Mouse (Mus musculus) heart, postnatal 14 days (tissue): ENCODE data around the gene Rpl6. TPM values are rescaled to one million over a fixed set of nuclear protein-coding genes. Genes with fewer than 3 reads are reported as not detected.
A peak's percentile ranks its signal among the peaks of the same experiment; 100 is the strongest.

ENCODE experiments used
- DNase-seq, 2 experiments: peaks; one replicate each; pipeline ENCODE4 v3.0.0; 2021 to 2022
- intact Hi-C: fragments of 180-260 bp; cut with DNase I; formaldehyde crosslinking; loops from one replicate; pipeline ENCODE4 v1.15.1; 2025
- total RNA-seq, 2 experiments: library from RNA; stranded (reverse); gene quantifications; 2 replicates each; pipeline ENCODE4 v1.2.3; 2021

The Rpl6 gene
- total RNA-seq, 2 experiments from 2014 or later, result 556 to 621 TPM

DNA sequence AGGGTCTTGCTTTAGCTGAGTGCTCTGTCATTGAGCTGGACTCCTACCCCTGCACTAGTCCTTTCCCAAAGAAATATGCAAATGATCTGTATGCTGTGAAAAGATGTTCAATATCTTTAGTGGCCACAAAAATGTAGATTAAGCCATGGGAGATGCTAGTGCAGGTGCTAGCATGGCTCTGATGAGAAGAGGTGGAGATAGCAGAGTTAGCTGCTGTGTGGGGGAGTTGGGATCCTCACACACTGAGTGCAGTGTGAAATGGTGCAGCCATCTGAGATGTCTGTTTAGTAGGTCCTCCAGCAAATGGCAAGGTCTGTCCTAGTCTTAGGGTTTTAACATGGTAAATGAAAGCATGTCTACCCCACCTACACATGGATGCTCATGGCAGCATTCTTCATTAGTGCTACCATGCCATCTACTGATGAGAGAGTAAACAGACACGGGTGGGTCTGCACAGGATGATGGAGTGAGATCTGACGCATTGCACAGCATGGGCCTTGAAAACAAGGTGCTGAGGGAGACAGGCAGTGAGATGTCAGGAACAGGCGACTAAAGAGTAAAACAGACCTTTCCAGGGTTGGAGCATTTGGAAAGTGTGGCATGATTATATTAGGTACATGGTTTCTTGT, 44.6 kb downstream of the Rpl6 start:
- intact Hi-C loops, result no loop called here
- DNase-seq, result no peak

DNA sequence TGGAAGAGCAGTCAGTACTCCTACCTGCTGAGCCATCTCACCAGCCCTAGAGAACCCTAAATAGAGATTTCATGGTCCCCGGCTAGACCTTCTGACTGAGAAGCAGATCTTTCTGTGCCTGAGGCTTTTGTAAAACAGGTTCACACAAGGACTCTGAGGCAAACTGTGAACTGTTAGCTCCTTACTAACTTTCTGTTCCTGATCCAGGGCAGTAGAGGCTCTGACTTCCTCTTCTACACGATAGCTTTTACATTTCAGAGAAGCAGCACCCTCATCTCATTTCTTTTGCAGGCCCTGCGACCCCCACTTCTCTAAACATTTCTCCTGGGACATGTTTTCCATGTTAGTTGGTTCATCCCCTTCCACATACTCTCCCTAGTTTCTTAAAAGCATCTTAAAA, 45.4 kb downstream of the Rpl6 start:
- DNase-seq, result no peak
- intact Hi-C loops, result no loop called here

DNA sequence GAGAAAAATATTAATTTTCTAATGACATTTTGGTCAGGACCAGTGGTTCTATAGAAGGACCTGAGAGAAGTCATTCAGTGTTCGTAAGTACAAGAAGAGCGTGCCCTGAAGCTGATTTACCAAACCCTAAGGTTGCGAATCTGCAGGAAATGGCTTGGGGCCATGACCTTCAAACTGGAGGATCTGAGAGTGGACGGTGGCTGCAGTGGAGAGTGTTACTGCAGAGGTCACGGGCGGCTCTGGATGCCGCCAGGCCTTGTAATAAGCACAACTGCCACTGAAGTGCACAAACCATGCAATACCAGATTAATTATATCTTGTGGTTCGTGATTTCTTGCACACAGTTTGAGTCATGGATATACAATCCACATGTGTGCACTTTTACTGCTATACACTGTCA, 47.5 kb downstream of the Rpl6 start:
- intact Hi-C loops, result no loop called here
- DNase-seq, result peak; percentile 34 to 68

DNA sequence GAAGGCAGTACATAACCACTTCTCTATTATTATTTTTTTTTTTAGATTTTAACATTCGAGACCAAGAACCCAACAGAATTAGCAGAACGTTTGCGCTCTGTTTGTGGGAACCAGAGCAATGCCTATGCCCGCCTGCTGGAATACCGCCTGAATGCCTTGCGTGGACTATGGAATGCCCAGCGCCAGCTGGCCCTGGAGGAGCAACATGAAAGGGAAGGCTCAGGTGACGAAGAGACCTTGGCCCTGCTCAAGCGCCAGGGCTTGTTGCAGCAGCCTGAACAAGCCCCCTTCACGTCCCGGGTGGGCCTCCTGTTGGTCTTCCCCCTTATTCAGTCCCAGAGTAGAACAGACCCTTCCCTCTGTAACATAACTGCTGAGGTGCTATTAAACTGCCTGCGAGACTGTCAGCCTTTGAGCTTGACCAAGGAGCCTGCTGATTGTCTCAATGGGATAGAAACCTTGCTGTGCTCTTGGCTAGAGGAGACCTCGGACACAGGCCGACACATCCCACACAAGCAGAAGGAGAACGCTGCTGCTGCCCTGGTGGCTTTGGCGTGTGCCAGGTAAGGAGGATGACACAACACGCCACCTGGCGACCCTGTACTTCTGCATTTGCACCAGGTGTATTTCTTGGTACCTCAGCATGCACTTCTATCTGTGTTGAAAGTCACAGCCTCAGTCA, 49.7 kb downstream of the Rpl6 start:
- intact Hi-C loops, result no loop called here
- no peak for DNase-seq

DNA sequence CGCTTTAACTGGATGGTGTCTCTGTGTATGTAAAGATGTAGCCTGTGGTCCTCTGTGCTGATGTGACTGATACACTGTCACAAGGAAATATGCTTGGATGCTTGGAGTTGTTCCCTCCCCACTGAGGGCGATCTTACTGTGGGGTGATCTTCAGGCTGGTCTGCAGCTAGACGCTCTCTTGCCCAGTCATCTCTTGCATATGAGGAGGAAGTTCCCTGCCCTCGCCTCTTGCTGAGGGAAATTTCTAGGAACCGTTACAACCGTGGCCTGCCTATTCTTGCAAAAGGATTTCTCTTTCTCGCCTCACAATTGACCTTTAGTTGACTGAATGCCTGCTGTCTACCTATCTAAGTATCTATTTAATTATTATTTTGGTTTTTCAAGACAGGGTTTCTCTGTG, 50.7 kb downstream of the Rpl6 start:
- DNase-seq, result no peak
- intact Hi-C loops, result no loop called here

Other genes starting within 250 kb of the Rpl6 start
- not detected for gene Rph3a, start 194.4 kb upstream of the Rpl6 start, total RNA-seq
- 100 to 1,000 TPM; 147 to 166 TPM for gene Ptpn11, start 13.1 kb upstream of the Rpl6 start, total RNA-seq
- 10 to 100 TPM; 25.1 to 27.6 TPM for gene Hectd4, start 15.7 kb downstream of the Rpl6 start, total RNA-seq
- 10 to 100 TPM; 50.3 to 55.4 TPM for gene Trafd1, start 181.2 kb downstream of the Rpl6 start, total RNA-seq
- 10 to 100 TPM; 20.6 to 21.5 TPM for gene Naa25, start 193.5 kb downstream of the Rpl6 start, total RNA-seq
- gene Tmem116, start 247.4 kb downstream of the Rpl6 start, total RNA-seq, result 1 to 10 TPM; 8.4 to 9.4 TPM
- 10 to 100 TPM; 84.7 to 93.4 TPM for gene Erp29, start 248.0 kb downstream of the Rpl6 start, total RNA-seq